Mouse (Mus musculus): Measurements from ENCODE around the gene Dntt. TPM values are rescaled to one million over a fixed set of nuclear protein-coding genes. Genes with fewer than 3 reads are reported as not detected.

The Dntt gene
- polyA plus RNA-seq, 1 experiment from 2014 or later = not detected

Other genes with a start within 250 kb of the Dntt start
- 38.1 and 39.2 TPM in 2 replicates for gene Ccnj, start 198.0 kb upstream of the Dntt start, polyA plus RNA-seq (2016; fragmentation: Nextera tagmentation; extraction: Ambion mirVana)
- 13.0 and 13.8 TPM in 2 replicates for gene Zfp518a, start 134.6 kb upstream of the Dntt start, polyA plus RNA-seq (2016; fragmentation: Nextera tagmentation; extraction: Ambion mirVana)
- 1.2 TPM in 2 replicates for gene Blnk, start 34.7 kb upstream of the Dntt start, polyA plus RNA-seq (2016; fragmentation: Nextera tagmentation; extraction: Ambion mirVana)
- gene Opalin, start 47.8 kb downstream of the Dntt start, polyA plus RNA-seq (2016; fragmentation: Nextera tagmentation; extraction: Ambion mirVana) = not detected in 2 replicates
- gene Tll2, start 177.6 kb downstream of the Dntt start, polyA plus RNA-seq (2016; fragmentation: Nextera tagmentation; extraction: Ambion mirVana) = 0.83 and 0.86 TPM in 2 replicates
- 107 and 119 TPM in 2 replicates for gene Tm9sf3, start 234.7 kb downstream of the Dntt start, polyA plus RNA-seq (2016; fragmentation: Nextera tagmentation; extraction: Ambion mirVana)

All from forebrain, embryonic 12.5 days (tissue).